Mouse (Mus musculus) embryonic fibroblast, embryonic 13.5 days (primary cell): ENCODE measurements at regions not wholly inside any gene's neighbourhood (a gene's known extent, or its start where the extent isn't known, plus 50 kb on each side); places are given as distances from the start of the nearest gene placed in this dataset.

Experiments
- H3K27ac ChIP-seq: 2 replicates; pipeline ENCODE4 v1.5.1; 2012; ENCODE audit warnings: low read length, control low read depth, inconsistent platforms; ENCODE audit not compliant: insufficient read depth
- H3K4me1 ChIP-seq: 2 replicates; pipeline ENCODE4 v1.6.1; 2011; ENCODE audit warnings: low read length; ENCODE audit not compliant: control insufficient read depth, insufficient read depth
- H3K4me3 ChIP-seq: 2 replicates; pipeline ENCODE4 v1.5.1; 2011; ENCODE audit warnings: mild to moderate bottlenecking, control low read depth, low read length; ENCODE audit not compliant: insufficient read depth
- CTCF ChIP-seq: IDR thresholded peaks from 2 replicates; pipeline ENCODE4 v1.5.1; 2011; ENCODE audit warnings: mild to moderate bottlenecking, control low read depth, low read length, moderate library complexity, borderline replicate concordance; ENCODE audit not compliant: insufficient read depth
- POLR2A ChIP-seq: IDR thresholded peaks from 2 replicates; pipeline ENCODE4 v1.6.1; 2011; ENCODE audit warnings: low read depth, mild to moderate bottlenecking, control low read depth, low read length, moderate library complexity

- Histone ChIP-seq H3K4me1 (no peaks in the 10 kb centered on the region), H3K27ac (no peak overlapping the region), H3K4me3 (no peak overlapping the region)
- TF ChIP-seq POLR2A, result no peak
- TF ChIP-seq CTCF, result no peak
Observed at GRCm38 (mm10) chr14:61968957-61969535, 323.3 kb upstream of the Rnaseh2b start.

- TF ChIP-seq POLR2A, result no peak
- no peak for TF ChIP-seq CTCF
- Histone ChIP-seq H3K4me3 (no peak overlapping the region), H3K4me1 (no peaks in the 10 kb centered on the region), H3K27ac (no peak overlapping the region)
Observed at GRCm38 (mm10) chr14:61970591-61970990, 321.8 kb upstream of the Rnaseh2b start.

DNA sequence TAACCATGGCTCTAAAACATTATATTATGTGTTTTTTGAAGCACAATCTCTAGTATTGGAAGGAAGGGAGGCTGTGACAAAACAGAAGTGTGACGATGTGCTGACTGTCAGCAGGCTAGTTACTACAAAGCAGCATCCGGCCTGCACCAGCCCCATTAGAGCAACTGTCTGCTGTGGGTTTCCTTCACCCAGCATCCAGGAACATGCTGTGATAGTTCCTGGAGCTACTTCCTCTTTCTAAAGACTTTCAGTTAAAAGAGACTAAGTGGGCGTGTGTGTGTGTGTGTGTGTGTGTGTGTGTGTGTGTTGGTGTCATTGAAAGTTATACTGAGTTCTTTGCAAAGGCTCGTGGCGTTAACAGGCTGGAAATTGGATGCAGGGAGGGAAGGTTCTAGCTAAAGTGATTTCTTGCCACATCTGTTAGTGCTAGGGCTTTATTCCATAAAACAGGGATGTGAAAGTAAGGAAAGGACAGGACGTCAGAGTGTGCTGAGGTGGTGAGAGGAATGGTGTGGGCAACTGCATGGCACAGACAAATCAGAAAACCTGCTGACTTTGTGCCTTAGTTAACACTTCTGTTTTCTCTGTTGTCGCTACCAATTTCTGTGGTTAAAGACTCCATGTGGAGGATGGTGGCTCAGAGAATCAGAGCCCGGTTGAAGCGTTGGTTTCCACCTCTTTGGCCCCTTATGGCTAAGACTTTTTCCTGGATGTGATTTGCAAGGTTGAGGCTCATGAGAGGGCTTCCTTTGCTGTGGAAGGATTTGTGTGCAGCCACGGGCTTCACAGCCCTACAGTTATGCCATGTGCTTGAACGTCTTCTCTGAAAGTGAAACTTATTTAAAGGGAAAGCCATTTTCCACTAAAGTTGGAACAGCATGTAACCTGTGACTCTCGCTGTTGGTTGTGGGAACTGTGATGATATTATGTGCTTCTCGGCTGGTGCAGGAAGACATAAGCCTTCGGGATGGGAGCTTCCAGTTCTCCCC is 321.0 kb upstream of the Rnaseh2b start:
- no peak overlapping the region for H3K27ac ChIP-seq
- H3K4me3 ChIP-seq, result no peak overlapping the region
- H3K4me1 ChIP-seq, result no peaks in the 10 kb centered on the region
- TF ChIP-seq CTCF (no peak), POLR2A (no peak)

DNA sequence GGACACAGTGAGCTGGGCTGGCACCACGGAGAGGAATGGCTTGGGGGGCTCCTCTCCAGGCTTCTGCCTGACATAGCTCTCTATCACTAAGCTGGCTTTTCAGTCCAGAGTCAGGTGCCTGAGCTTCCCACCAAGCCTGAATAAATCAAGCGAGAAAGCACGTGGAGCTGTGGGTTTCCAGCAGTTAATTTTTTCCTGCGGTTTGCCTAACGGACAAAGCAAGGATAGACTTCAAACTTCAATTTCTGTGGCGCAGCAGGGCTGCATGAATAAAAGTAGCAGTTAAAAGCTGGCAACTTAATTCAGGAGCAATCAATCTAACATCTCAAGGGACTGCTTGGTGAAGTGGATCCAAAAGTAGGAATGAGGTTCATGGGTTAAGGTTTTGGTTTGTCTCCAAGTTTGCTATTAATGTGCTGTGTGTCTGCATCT is 317.1 kb upstream of the Rnaseh2b start:
- no peak for TF ChIP-seq CTCF
- no peak for TF ChIP-seq POLR2A
- Histone ChIP-seq H3K27ac (no peak overlapping the region), H3K4me1 (no peaks in the 10 kb centered on the region), H3K4me3 (no peak overlapping the region)

DNA sequence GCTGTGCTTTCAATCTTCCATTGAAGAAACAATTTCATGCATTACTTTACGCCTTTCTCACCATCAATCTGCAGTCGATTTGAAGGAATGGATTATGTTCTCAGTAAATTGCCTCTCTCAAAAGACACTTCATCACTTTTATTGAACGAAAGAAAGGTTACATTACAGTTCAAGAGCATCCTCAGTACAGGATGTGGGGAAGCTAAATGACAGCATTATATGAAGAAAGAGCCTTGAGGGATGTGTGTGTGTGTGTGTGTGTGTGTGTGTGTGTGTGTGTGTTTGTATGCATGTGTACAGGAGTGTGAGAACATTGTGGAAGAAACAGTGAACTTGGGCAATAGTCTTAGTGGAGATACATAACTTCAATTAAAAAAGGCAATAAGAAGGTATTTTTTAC is 311.8 kb upstream of the Rnaseh2b start:
- TF ChIP-seq POLR2A (no peak), CTCF (no peak)

DNA sequence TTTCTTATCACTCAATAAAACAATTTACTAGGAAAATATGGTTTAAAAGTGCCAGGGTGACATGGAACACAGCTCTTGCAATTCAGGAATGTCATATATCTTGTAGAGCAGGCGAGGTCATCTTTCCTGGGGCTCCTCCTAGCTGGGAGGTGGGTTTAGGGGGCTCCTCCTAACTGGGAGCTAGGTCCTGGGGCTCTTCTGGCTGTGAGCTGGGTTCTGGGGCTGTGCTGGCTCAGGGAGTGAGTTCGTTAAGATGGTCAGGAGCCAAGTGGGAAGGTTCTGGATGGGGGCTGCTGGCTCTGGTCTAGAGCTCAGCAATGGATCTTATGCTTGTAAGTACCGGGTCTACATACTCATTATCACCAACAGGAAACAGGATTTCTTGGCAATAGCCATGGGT is 306.8 kb upstream of the Rnaseh2b start:
- no peak overlapping the region for H3K4me3 ChIP-seq
- H3K4me1 ChIP-seq, result no peaks in the 10 kb centered on the region
- H3K27ac ChIP-seq, result no peak overlapping the region
- TF ChIP-seq POLR2A (no peak), CTCF (no peak)

More for the DNA sequence above, 311.8 kb upstream of the Rnaseh2b start:
- no peak overlapping the region for H3K27ac ChIP-seq
- H3K4me3 ChIP-seq, result no peak overlapping the region
- H3K4me1 ChIP-seq, result no peaks in the 10 kb centered on the region

DNA sequence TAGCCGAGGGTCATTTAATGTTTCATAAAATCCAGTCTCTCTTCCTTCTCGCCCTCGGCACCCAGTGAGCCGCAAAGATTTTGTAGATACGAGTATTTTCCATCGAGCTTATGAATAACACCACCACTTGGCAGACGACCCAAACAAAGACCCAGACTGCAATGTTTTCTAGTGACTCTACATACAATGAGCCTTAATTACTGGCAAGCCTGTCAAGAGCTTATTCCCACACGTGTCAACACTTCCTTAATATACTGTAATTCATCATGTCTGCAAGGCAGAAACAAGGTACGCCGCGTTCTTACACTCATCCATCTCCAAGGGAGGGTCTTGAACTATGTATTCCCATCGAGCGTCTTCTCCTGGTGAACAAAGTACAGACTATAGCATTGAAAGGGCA is 306.2 kb upstream of the Rnaseh2b start:
- Histone ChIP-seq H3K4me3 (no peak overlapping the region), H3K27ac (no peak overlapping the region), H3K4me1 (no peaks in the 10 kb centered on the region)
- TF ChIP-seq POLR2A (no peak), CTCF (no peak)

DNA sequence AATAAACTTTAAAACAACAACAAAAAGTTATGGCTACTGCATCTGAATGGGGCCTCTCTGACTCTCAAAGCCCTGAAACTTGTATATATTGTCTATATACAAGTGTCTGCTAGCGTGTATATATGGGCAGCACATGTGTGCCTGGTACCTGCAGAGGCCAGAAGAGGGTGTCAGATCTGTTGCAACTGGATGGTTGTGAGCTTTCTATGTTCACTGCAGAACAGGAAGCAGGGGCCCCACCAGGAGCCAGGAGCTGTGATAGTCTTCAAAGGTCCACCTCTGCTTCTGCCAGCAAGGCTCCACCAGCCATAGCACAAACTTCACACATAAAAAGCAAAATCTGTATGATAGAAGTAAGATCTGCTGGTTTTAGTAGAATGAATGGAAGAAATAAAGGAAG is 297.1 kb upstream of the Rnaseh2b start:
- Histone ChIP-seq H3K4me1 (no peaks in the 10 kb centered on the region), H3K4me3 (no peak overlapping the region), H3K27ac (no peak overlapping the region)
- TF ChIP-seq CTCF, result no peak
- no peak for TF ChIP-seq POLR2A

DNA sequence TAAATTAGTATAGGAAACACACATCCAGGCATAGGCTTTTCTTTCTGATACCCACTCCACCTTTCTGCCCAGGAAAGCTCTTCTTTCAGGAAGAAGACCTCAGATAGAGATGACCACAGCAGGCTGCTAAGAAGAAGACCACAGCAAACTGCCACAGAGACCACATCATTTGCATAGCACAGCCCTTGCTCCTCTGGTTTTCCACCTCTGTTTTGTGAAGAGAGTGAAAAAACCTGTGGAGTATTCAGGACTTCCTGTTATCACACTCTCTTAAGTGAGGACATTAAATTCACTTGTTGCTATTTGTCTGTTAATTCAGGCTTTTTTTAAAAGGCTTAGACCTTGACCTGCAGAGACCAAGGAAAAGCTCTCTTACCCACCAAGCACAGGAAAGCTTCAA is 294.7 kb upstream of the Rnaseh2b start:
- Histone ChIP-seq H3K27ac (no peak overlapping the region), H3K4me1 (no peaks in the 10 kb centered on the region), H3K4me3 (no peak overlapping the region)
- TF ChIP-seq POLR2A, result no peak
- TF ChIP-seq CTCF, result no peak

DNA sequence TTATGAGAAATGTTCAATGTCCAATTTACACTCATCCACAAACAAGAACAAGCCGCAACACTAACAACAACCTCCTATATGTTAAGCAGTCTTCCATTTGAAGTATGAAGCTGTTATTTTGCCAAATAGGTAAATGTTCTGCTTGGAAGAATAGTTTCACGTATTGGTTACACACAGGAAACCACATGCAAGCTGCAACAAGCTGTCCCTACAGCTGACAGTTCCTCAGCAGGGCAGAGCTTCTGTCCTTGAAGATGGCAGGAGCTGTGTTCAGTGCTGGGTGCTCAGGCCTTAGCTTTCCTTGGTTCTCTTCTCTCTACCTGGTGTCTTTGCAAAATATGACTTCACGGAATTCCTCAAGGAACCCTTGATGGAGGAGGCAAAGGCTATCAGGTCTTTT is 294.1 kb upstream of the Rnaseh2b start:
- TF ChIP-seq POLR2A, result no peak
- TF ChIP-seq CTCF, result no peak
- Histone ChIP-seq H3K27ac (no peak overlapping the region), H3K4me1 (no peaks in the 10 kb centered on the region), H3K4me3 (no peak overlapping the region)
